Mouse (Mus musculus): ENCODE measurements around the gene Bcl2.

The Bcl2 gene

GRCm38 (mm10) chr1:106585349-106585748 lies 128.7 kb downstream of the Bcl2 start:
- DNase-seq (ENCODE audit: low spot score), result no peak

GRCm38 (mm10) chr1:106584824-106585223 lies 129.2 kb downstream of the Bcl2 start:
- no peak for DNase-seq (ENCODE audit: low spot score)

GRCm38 (mm10) chr1:106584273-106584672 lies 129.8 kb downstream of the Bcl2 start:
- DNase-seq (ENCODE audit: low spot score), result no peak

GRCm38 (mm10) chr1:106583245-106584241 lies 130.5 kb downstream of the Bcl2 start:
- no peak for DNase-seq (ENCODE audit: low spot score)

DNA sequence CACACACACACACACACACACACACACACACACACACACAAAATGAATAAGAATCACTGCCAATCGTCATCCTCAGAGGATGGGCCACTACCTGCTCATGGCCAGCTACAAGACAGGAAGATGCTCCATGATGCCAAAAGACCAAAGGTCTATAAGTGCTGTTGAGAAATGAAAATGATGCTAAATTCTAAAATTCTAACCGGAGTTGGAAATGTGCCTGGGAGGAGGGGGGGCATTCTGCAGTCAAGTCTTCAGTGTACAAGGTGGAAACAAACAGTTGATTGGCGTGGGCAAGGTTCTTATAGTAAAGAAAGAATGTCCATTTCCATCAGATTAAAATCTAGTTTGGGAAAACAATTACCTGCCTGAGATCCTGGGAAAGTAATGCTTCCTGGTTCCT lies 131.3 kb downstream of the Bcl2 start:
- no peak for DNase-seq (ENCODE audit: low spot score)

DNA sequence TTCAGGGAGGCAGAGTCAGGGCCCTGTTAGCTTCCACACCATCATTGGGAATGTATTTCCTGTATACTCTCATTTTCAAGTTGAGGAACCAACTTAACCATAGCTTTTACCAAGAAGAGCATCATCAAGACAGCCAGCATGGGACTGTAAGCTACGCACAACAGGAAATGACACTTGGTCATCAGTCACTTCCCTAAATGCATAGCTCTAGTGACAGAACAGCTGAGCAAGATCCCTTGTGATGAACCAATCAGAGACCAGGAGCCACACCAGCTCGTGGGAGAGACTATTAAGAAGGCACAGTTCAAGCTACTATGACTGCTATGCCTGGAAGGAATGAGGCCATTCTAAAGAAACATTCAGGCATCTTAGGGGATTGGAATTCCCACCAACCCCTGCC lies 132.3 kb downstream of the Bcl2 start:
- DNase-seq (ENCODE audit: low spot score), result peak; percentile 49

DNA sequence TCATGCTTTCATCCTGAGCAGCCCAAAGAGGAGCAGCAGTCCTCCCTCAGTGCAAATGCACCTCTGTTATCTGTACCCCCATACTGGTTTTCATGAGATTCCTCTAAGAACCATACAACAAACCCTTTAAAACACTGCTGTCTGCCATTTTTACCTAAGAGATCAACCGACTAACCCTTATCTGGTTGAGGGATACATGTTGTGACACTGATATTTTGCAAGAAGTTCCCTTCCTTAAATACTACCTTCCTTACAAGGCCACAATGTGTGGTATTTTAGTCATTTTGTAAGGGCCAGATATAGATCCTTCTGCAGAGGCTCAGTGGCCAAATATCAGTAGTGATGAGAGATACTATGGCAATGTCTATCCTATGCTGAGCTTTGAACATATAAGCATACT lies 134.3 kb downstream of the Bcl2 start:
- no peak for DNase-seq (ENCODE audit: low spot score)

GRCm38 (mm10) chr1:106572506-106572905 lies 141.6 kb downstream of the Bcl2 start:
- no peak for DNase-seq (ENCODE audit: low spot score)

GRCm38 (mm10) chr1:106570870-106571269 lies 143.2 kb downstream of the Bcl2 start:
- no peak for DNase-seq (ENCODE audit: low spot score)

GRCm38 (mm10) chr1:106570366-106570765 lies 143.7 kb downstream of the Bcl2 start:
- DNase-seq (ENCODE audit: low spot score), result no peak

DNA sequence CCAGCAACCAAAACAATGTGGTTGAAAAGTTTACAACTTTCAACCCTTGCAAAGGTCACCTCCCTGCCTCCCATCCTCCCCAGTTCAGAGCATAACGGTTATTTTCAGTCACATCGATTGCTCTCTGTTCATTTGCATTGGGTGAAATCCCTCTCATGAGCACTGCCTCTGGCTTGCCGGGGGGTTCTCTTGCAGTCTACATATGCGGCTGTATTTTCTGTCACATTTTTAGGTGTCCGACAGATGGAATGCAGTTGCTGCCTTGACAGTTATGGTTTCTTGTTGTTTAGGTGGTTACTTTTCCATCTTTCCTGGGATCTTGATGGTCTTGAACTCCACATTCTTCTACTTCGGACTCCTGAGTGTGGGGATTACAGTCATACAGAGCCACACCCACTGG lies 144.4 kb downstream of the Bcl2 start:
- DNase-seq (ENCODE audit: low spot score), result no peak

- no peak for DNase-seq (ENCODE audit: low spot score)
Measured at GRCm38 (mm10) chr1:106568868-106569267, 145.2 kb downstream of the Bcl2 start.

GRCm38 (mm10) chr1:106567506-106567905 lies 146.6 kb downstream of the Bcl2 start:
- no peak for DNase-seq (ENCODE audit: low spot score)

- no peak for DNase-seq (ENCODE audit: low spot score)
Measured at GRCm38 (mm10) chr1:106566120-106567086, 147.7 kb downstream of the Bcl2 start.

DNA sequence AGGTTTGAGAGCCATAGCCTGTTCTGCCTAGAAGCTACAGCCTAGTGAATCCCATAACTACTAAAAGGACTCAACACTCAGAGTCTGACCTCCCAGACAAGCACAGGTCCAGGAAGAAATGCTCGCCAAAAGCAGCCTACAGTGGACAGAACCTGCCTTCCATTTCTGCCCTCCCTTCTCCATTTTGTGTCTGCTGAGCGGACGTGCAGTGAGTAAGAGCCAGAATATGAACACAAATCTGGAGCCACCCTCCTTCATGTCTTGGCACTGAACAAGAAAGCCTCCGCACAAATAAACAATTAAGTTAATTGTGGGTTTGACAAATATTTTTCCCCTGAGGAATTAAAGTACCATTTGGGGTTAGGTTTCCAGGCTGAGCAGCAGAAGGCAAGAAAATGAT lies 148.8 kb downstream of the Bcl2 start:
- no peak for DNase-seq (ENCODE audit: low spot score)

DNA sequence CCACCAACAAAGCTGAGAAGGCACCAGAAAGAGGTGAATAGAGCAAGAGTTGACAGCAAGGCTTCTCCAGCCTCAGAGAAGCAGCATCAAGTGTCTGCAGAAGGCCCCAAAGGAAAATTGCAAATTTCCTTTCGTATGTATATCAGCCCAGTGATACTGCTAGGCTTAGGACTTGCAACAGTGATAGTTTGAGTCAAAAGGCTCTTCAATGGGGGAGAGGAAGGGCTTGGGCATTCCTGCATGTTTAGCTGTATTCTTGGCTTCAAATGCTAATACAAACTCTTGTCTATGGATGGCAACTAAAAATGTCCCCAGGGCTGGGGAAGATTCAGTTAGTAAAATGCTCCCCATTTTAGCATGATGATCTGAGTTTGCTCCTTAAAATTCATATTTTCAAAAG lies 149.6 kb downstream of the Bcl2 start:
- no peak for DNase-seq (ENCODE audit: low spot score)

DNA sequence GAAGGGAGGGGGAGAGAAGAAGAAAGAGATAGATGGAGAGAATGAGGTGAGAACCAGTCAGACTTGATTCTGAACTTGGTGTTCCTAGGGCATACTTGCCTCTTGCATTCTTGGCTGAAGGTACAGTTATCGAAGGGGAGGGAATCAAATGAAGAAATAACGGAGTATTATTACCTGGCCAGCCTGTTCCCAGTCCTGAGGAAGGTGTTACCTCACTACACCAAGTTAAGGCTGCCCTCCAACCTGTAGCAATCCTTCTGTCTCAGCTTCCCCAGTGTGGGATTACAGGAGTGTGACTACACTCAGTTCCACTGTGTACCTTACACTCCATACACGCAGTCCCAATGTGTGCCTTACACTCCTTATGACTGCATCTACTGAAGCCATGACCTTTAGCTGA lies 151.3 kb downstream of the Bcl2 start:
- DNase-seq (ENCODE audit: low spot score), result no peak

DNA sequence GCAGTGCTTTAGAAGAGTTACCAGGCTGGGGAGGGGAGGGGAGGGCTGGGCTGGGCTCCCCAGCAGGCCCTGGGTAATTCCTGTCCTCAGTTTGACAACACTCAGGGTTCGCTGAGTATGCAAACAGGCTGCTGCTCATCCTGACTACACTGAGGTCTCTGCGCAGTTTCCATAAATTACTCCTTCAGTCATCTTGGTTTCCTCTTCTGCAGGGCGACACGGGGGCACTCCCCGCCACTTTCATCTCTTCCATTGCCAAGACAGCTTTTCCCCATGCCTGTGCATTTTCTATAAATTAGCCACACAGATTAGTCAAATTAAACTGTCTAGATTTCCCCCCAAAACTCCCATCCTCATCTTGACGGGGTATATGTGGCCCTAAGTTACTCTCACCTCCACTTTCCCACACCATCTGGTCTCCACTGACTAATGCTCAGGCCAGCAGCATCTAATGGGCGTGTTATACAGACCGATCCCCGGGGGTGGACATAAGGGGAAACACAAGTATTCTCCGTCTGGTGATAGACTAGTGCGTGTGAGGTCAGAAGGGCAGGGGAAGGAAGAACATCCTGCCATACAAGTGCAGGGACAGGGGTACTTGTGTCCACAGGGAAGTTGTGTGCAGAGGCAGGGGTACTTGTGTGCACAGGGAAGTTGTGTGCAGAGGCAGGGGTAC lies 152.9 kb downstream of the Bcl2 start:
- no peak for DNase-seq (ENCODE audit: low spot score)

DNA sequence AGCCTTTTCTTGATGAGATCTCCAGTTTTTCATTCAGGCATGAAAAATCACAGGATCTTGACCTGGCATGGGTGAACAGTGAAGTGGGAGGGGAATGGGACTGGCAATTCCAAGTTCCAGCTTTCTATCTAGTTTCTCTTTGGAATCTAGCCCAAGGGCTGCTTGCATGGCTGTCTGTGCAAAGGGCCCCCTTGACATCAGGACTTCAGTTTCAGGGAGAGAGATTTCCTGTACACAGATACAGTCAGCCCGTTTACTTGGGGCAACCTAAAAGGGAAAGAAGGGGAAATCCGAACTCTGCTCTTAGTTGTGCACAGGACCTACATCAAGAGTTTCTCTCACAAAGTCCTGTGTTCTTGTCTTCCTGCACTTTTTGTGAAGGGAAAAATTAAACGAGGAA lies 154.0 kb downstream of the Bcl2 start:
- no peak for DNase-seq (ENCODE audit: low spot score)

DNA sequence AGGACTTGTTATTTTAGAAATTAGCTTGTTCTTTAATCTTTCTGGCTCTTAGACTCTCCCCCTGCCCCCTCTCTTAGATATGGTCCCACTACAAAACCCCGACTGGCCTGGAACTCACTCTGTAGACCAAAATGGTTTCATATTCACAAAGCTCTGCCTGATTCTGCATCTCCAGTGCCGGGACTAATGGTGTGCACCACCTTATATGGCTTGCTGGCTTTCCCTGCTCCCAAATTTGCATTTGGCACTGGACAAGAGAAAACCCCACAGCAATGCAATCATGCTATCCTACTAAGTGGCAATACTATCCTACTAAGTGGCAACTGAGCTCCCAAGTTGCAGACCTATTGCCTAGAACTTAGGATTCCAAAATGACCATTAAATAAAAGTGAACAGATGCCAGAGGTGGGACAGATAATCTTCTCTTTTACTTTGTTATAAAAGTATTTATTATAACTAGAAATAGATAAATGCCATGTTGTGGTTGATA lies 154.9 kb downstream of the Bcl2 start:
- no peak for DNase-seq (ENCODE audit: low spot score)

- no peak for DNase-seq (ENCODE audit: low spot score)
Measured at GRCm38 (mm10) chr1:106555498-106556168, 158.4 kb downstream of the Bcl2 start.
